Comparison of ENCODE assay signal across 8 mouse cellular contexts in the genomic region with DNA sequence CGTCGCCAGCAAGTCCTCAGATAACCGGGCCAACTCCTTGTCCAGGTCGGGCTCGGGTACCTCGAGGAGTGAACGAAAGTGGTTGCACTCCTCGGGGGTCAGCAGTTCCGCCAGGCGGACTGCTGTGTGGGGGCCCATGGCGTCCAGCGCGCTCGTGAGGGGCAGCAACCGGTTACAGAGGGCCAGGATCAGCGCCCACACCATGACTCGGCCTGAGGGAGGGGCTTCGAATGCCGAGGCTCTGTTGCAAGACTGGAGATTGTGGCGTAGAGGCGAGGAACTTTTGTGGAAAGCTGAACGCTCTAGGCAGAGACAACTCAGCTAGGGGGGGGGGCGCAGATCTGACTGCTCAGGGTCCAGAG. TPM values are rescaled to one million over a fixed set of nuclear protein-coding genes. Genes with fewer than 3 reads are reported as not detected.
DNase-seq lines count a peak whose midpoint lies in the region; ATAC-seq lines count a peak whose summit lies in the region.

TSS of gene Gm47841 (minus strand) at position 204 of the 362 bp plus-strand sequence.

- peak; percentile 70 for DNase-seq in embryo, embryonic 10 days (ENCODE audit: low spot score)
- no peak for DNase-seq in embryo, embryonic 10.5 days (ENCODE audit: low spot score)
- DNase-seq in lung, postnatal 36 days = peak; percentile 24
- no peak for DNase-seq in spleen, adult 18-20 months
- no peak for DNase-seq in thymus, postnatal 4 days
- DNase-seq in urinary bladder, postnatal 10 days (ENCODE audit: low spot score) = no peak

- no peaks in the 10 kb centered on the region for H3K36me3 ChIP-seq in embryonic facial prominence, embryonic 12.5 days
- H3K36me3 ChIP-seq in hindbrain, embryonic 12.5 days = peaks cover 2% of the 10 kb centered on the region; the same call in 1 of the 2 replicates

- H3K27ac ChIP-seq in embryonic facial prominence, embryonic 12.5 days = no peak within 1 kb of the TSS
- H3K27ac ChIP-seq in hindbrain, embryonic 12.5 days = no peak within 1 kb of the TSS

- peaks cover 55% of the 10 kb centered on the region for H3K27me3 ChIP-seq in embryonic facial prominence, embryonic 12.5 days
- peaks cover 61% of the 10 kb centered on the region for H3K27me3 ChIP-seq in hindbrain, embryonic 12.5 days

- WGBS in embryonic facial prominence, embryonic 12.5 days = under 1% methylated on average over 23 of the region's 23 CpGs
- WGBS in hindbrain, embryonic 12.5 days = 2% methylated on average over 22 of the region's 23 CpGs

- peak within 1 kb of the TSS; percentile 56 for H3K9ac ChIP-seq in embryonic facial prominence, embryonic 12.5 days
- H3K9ac ChIP-seq in hindbrain, embryonic 12.5 days = peak within 1 kb of the TSS; percentile 71

- peaks cover 20% of the 10 kb centered on the region; the same call in 1 of the 2 replicates for H3K4me1 ChIP-seq in embryonic facial prominence, embryonic 12.5 days
- H3K4me1 ChIP-seq in hindbrain, embryonic 12.5 days = peaks cover 30% of the 10 kb centered on the region

- ATAC-seq in embryonic facial prominence, embryonic 12.5 days (ENCODE audit: insufficient number of reproducible peaks, insufficient read depth, low FRiP score, low TSS enrichment) = no peak
- 0 out of 2 replicates have a peak, but pooled peaks have one; percentile 23 for ATAC-seq in hindbrain, embryonic 12.5 days (ENCODE audit: low FRiP score)

- H3K4me2 ChIP-seq in embryonic facial prominence, embryonic 12.5 days (replicated peaks) = peak within 1 kb of the TSS; percentile 97
- H3K4me2 ChIP-seq in hindbrain, embryonic 12.5 days (replicated peaks) = peak within 1 kb of the TSS; percentile 99

- peak within 1 kb of the TSS; percentile 53 for H3K4me3 ChIP-seq in embryonic facial prominence, embryonic 12.5 days
- H3K4me3 ChIP-seq in hindbrain, embryonic 12.5 days = peak within 1 kb of the TSS; percentile 52

- no peaks in the 10 kb centered on the region for H3K9me3 ChIP-seq in embryonic facial prominence, embryonic 12.5 days
- no peaks in the 10 kb centered on the region for H3K9me3 ChIP-seq in hindbrain, embryonic 12.5 days (replicated peaks)

RNA-seq across cellular contexts. Expression of gene Gm47841, which starts in this region (rescaled TPM):
- polyA plus RNA-seq in embryonic facial prominence, embryonic 12.5 days (2016; fragmentation: Nextera tagmentation; extraction: Ambion mirVana) = not detected in 2 replicates
- polyA plus RNA-seq in hindbrain, embryonic 12.5 days (2016; fragmentation: Nextera tagmentation; extraction: Ambion mirVana) = not detected in 2 replicates

Comparison
In these comparisons a context has a peak if more than half of its experiments do, and no peak if none do; other contexts are left out.
1. DNase-seq: peak in embryo, embryonic 10 days (single experiment) and lung, postnatal 36 days (single experiment); none in embryo, embryonic 10.5 days (single experiment), spleen, adult 18-20 months (0 of 2), thymus, postnatal 4 days (single experiment) and urinary bladder, postnatal 10 days (single experiment).
2. Peak in ATAC-seq, H3K4me3 ChIP-seq, H3K9ac ChIP-seq and H3K4me2 ChIP-seq in hindbrain, embryonic 12.5 days; RNA of the gene not detected or under 1 TPM.